Mouse (Mus musculus) hindbrain, embryonic 13.5 days (tissue): ENCODE results near the gene Gm43191. TPM values are rescaled to one million over a fixed set of nuclear protein-coding genes. Genes with fewer than 3 reads are reported as not detected.
"Not testable (repeated sequence)": the region's sequence is repeated elsewhere in the genome, so short reads cannot be mapped to it uniquely, and the experiment has no call there.

ENCODE experiments used
- ATAC-seq: fragments of 200-750 bp; cut with Nextera tagmentation; 2 replicates; pipeline ENCODE4 v1.8.0; 2017; ENCODE audit warnings: moderate TSS enrichment; ENCODE audit not compliant: low FRiP score
- H3K27ac ChIP-seq: fragments of 300-500 bp; sonication (generic); 2 replicates; pipeline ENCODE4 v1.5.1; 2015; ENCODE audit warnings: inconsistent platforms, mild to moderate bottlenecking, moderate library complexity
- H3K27me3 ChIP-seq: fragments of 300-500 bp; sonication (generic); 2 replicates; pipeline ENCODE4 v1.6.1; 2015; ENCODE audit warnings: mild to moderate bottlenecking, inconsistent platforms
- H3K36me3 ChIP-seq: fragments of 300-500 bp; sonication (generic); 2 replicates; pipeline ENCODE4 v1.6.1; 2015; ENCODE audit warnings: mild to moderate bottlenecking, inconsistent platforms
- H3K4me1 ChIP-seq: fragments of 300-500 bp; sonication (generic); replicated peaks from 2 replicates; pipeline ENCODE4 v1.6.1; 2015; ENCODE audit warnings: inconsistent platforms
- H3K4me2 ChIP-seq: fragments of 300-500 bp; sonication (generic); 2 replicates; pipeline ENCODE4 v1.6.1; 2015; ENCODE audit warnings: inconsistent platforms, mild to moderate bottlenecking, moderate library complexity
- H3K4me3 ChIP-seq: fragments of 300-500 bp; sonication (generic); 2 replicates; pipeline ENCODE4 v1.5.1; 2015; ENCODE audit warnings: mild to moderate bottlenecking, inconsistent platforms
- H3K9ac ChIP-seq: fragments of 300-500 bp; sonication (generic); 2 replicates; pipeline ENCODE4 v1.6.1; 2015; ENCODE audit warnings: mild to moderate bottlenecking, inconsistent platforms
- H3K9me3 ChIP-seq: fragments of 300-500 bp; sonication (generic); 2 replicates; pipeline ENCODE4 v1.6.1; 2016; ENCODE audit warnings: inconsistent platforms
- WGBS: fragments of 180-500 bp; shearing (Covaris S2); methylation state at CpG from one replicate; pipeline ENCODE4 v1.1.7; 2015; 5-methylcytosine and 5-hydroxymethylcytosine counted together
- polyA plus RNA-seq: library from polyadenylated mRNA; unstranded; fragments of >200 nt; fragmentation: Nextera tagmentation; extraction: Ambion mirVana; gene quantifications from 2 replicates; pipeline ENCODE4 v1.2.1, GENCODE M21; 2015

The Gm43191 gene
- polyA plus RNA-seq, 1 experiment from 2014 or later: 0.68 TPM

- no peaks in the 10 kb centered on the region for H3K27me3 ChIP-seq
- ATAC-seq: no peak
- H3K4me3 ChIP-seq: no peak overlapping the region
- H3K9me3 ChIP-seq: no peaks in the 10 kb centered on the region
- H3K36me3 ChIP-seq: no peaks in the 10 kb centered on the region
- WGBS: 88% methylated on average over 5 of the region's 5 CpGs
- no peaks in the 10 kb centered on the region for H3K4me1 ChIP-seq
- no peak overlapping the region for H3K9ac ChIP-seq
- no peak overlapping the region for H3K4me2 ChIP-seq
- no peak overlapping the region for H3K27ac ChIP-seq
Measured at GRCm38 (mm10) chr3:116703835-116704234, 22.8 kb upstream of the Gm43191 start.

DNA sequence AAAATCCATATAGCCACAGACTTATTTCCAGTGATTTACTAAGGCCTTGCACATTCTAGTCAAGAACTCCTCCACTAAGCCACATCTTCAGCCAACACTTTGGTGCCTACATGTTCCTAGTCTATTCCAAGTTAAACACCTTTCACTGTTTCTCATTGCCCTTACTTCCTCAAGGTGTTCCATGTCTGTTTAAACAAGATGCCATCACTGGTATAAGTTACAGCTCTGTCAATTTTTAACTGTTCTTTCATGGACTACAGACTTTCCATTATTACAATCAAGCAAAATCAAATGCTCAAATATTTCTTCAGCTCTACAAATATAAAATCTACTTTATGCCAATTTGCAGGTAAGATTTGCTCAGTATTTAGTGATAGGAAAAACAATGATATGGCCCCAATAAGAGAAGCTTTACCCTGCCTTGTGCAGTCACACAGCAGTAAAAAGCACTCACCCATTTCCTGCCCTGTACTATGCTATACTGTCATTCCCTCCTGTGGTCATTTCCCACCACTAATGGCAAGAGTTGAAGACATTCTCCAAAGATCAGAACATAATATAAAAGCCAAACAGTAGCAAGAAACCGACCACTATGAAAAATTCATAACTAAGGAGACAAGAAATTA, 21.7 kb upstream of the Gm43191 start:
- ATAC-seq: no peak

DNA sequence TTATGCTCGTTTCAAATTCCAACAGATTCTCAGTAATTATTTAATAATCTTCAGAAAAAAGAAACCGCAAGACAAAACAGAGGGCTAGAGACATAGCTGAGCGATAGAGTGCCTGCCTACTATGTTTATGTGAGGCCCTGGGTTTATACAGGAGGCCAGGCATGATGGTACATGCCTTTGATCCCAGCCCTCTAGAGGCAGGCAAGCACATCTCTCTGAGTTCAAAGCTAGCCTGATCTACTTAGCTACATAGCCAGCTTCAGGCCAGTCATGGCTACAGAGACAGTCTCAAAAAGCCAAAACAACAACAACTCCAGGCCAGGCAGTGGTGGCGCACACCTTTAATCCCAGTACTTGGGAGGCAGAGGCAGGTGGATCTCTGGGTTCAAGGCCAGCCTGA, 20.5 kb upstream of the Gm43191 start:
- no peak overlapping the region for H3K9ac ChIP-seq
- H3K4me3 ChIP-seq: no peak overlapping the region
- H3K9me3 ChIP-seq: no peaks in the 10 kb centered on the region
- H3K4me1 ChIP-seq: no peaks in the 10 kb centered on the region
- no peaks in the 10 kb centered on the region for H3K36me3 ChIP-seq
- no peak overlapping the region for H3K27ac ChIP-seq
- 97% methylated on average over 4 of the region's 4 CpGs for WGBS
- H3K4me2 ChIP-seq: no peak overlapping the region
- H3K27me3 ChIP-seq: no peaks in the 10 kb centered on the region
- no peak for ATAC-seq

More for the DNA sequence above, 21.7 kb upstream of the Gm43191 start:
- Histone ChIP-seq H3K36me3 (no peaks in the 10 kb centered on the region), H3K4me2 (no peak overlapping the region), H3K9ac (no peak overlapping the region), H3K27me3 (no peaks in the 10 kb centered on the region), H3K9me3 (no peaks in the 10 kb centered on the region), H3K4me3 (no peak overlapping the region), H3K4me1 (no peaks in the 10 kb centered on the region), H3K27ac (no peak overlapping the region)
- WGBS: 91% methylated on average over 1 of the region's 1 CpGs

GRCm38 (mm10) chr3:116698786-116699185, 17.7 kb upstream of the Gm43191 start:
- no peaks in the 10 kb centered on the region for H3K4me1 ChIP-seq
- H3K27ac ChIP-seq: no peak overlapping the region
- ATAC-seq: no peak
- no peak overlapping the region for H3K4me3 ChIP-seq
- no peak overlapping the region for H3K4me2 ChIP-seq
- WGBS: 80% methylated on average over 2 of the region's 2 CpGs
- H3K36me3 ChIP-seq: no peaks in the 10 kb centered on the region
- no peaks in the 10 kb centered on the region for H3K27me3 ChIP-seq
- no peaks in the 10 kb centered on the region for H3K9me3 ChIP-seq
- H3K9ac ChIP-seq: no peak overlapping the region

GRCm38 (mm10) chr3:116695666-116695985, 14.6 kb upstream of the Gm43191 start:
- Histone ChIP-seq H3K9me3 (no peaks in the 10 kb centered on the region), H3K36me3 (peaks cover 3% of the 10 kb centered on the region; the same call in 1 of the 2 replicates), H3K4me3 (no peak overlapping the region), H3K4me1 (no peaks in the 10 kb centered on the region), H3K27ac (no peak overlapping the region), H3K27me3 (no peaks in the 10 kb centered on the region), H3K9ac (no peak overlapping the region), H3K4me2 (no peak overlapping the region)
- WGBS: 88% methylated on average over 2 of the region's 2 CpGs
- no peak for ATAC-seq

- ATAC-seq: no peak
- Histone ChIP-seq H3K27ac (no peak overlapping the region), H3K36me3 (peaks cover 3% of the 10 kb centered on the region; the same call in 1 of the 2 replicates), H3K4me1 (no peaks in the 10 kb centered on the region), H3K4me3 (no peak overlapping the region), H3K27me3 (no peaks in the 10 kb centered on the region), H3K9me3 (no peaks in the 10 kb centered on the region), H3K4me2 (no peak overlapping the region), H3K9ac (no peak overlapping the region)
- 90% methylated on average over 8 of the region's 8 CpGs for WGBS
Measured at GRCm38 (mm10) chr3:116694955-116695665, 14.1 kb upstream of the Gm43191 start.

GRCm38 (mm10) chr3:116694312-116694711, 13.3 kb upstream of the Gm43191 start:
- WGBS: 93% methylated on average over 3 of the region's 3 CpGs
- Histone ChIP-seq H3K4me3 (no peak overlapping the region), H3K27me3 (no peaks in the 10 kb centered on the region), H3K4me1 (no peaks in the 10 kb centered on the region), H3K9ac (no peak overlapping the region), H3K36me3 (peaks cover 3% of the 10 kb centered on the region; the same call in 1 of the 2 replicates), H3K9me3 (no peaks in the 10 kb centered on the region), H3K4me2 (no peak overlapping the region), H3K27ac (no peak overlapping the region)
- no peak for ATAC-seq

GRCm38 (mm10) chr3:116664281-116664680, 16.8 kb downstream of the Gm43191 start:
- peaks cover 19% of the 10 kb centered on the region for H3K4me1 ChIP-seq
- not testable (repeated sequence) for H3K9ac ChIP-seq, ATAC-seq, H3K27me3 ChIP-seq, H3K9me3 ChIP-seq, H3K27ac ChIP-seq, H3K36me3 ChIP-seq, H3K4me3 ChIP-seq, H3K4me2 ChIP-seq
- WGBS: 91% methylated on average over 9 of the region's 9 CpGs

DNA sequence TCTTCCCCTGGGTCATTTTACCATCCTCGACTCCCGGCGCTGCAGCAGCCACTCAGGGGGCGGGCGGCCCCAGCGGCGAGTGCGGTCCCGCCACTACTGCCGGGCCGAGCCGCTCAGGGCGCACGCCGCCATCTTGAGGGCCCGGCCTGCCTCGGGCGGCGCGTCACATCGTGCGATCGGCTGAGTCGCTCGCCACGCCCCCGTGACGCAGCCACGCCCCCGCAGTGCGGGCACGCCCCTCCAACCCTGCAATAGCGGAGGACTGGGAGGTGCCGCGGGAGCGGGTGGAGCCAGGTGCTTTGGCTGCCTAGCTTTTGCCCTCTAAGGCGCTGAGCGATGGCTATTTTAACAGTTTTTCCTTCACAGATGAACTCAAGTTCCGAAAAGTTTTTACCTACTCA, 18.6 kb downstream of the Gm43191 start, which contains the start of gene Mfsd14a:
Gene Mfsd14a (minus strand): TSS at position 215 of the 401 bp plus-strand sequence.
- Histone ChIP-seq H3K27ac (peak within 1 kb of the TSS; percentile 97), H3K27me3 (no peaks in the 10 kb centered on the region), H3K4me1 (peaks cover 34% of the 10 kb centered on the region), H3K9me3 (no peaks in the 10 kb centered on the region), H3K4me3 (peak within 1 kb of the TSS; percentile 94), H3K4me2 (peak within 1 kb of the TSS; percentile 64), H3K9ac (peak within 1 kb of the TSS; percentile 96), H3K36me3 (no peaks in the 10 kb centered on the region)
- peak; percentile 99 for ATAC-seq
- under 1% methylated on average over 39 of the region's 39 CpGs for WGBS

- Histone ChIP-seq H3K4me1 (peaks cover 40% of the 10 kb centered on the region), H3K4me2 (peak overlapping the region; percentile 64), H3K27ac (peak overlapping the region; percentile 97), H3K27me3 (no peaks in the 10 kb centered on the region), H3K9ac (peak overlapping the region; percentile 96), H3K36me3 (no peaks in the 10 kb centered on the region), H3K9me3 (no peaks in the 10 kb centered on the region), H3K4me3 (peak overlapping the region; percentile 94)
- peak; percentile 91 for ATAC-seq
- WGBS: 0% methylated on average over 59 of the region's 68 CpGs
Measured at GRCm38 (mm10) chr3:116661870-116662414, 19.1 kb downstream of the Gm43191 start.

DNA sequence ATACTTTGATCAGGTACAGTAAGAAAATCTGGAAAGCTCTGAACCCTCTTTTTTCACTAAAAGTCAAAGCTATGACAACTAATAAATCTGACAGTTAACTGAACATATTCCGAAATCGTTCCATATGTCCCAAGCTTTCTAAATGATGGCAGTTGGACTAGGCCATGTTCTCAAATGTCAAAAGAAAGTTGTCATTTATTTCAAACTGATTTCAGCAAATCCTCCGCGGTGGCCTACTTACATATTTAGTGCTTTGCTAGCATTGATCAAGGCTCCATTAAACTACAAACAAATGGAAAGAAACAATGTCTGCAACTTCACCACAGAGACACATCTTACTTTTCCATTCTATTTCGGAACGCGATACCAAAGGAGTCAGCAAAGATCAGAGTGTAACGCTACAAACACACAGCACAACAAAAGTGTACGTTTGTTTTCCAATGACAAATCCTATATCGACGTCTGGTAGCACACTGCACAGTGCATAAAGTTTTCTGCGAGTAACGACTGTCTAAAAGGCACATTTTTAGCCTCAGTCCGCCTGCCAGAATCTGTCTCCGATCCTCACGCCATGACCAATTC, 19.7 kb downstream of the Gm43191 start:
- H3K27me3 ChIP-seq: no peaks in the 10 kb centered on the region
- no peaks in the 10 kb centered on the region for H3K36me3 ChIP-seq
- H3K9ac ChIP-seq: peak overlapping the region; percentile 96
- H3K4me3 ChIP-seq: peak overlapping the region; percentile 94
- H3K9me3 ChIP-seq: no peaks in the 10 kb centered on the region
- H3K4me1 ChIP-seq: peaks cover 45% of the 10 kb centered on the region
- peak overlapping the region; percentile 64 for H3K4me2 ChIP-seq
- WGBS: 8% methylated on average over 16 of the region's 16 CpGs
- no peak for ATAC-seq
- peak overlapping the region; percentile 97 for H3K27ac ChIP-seq

DNA sequence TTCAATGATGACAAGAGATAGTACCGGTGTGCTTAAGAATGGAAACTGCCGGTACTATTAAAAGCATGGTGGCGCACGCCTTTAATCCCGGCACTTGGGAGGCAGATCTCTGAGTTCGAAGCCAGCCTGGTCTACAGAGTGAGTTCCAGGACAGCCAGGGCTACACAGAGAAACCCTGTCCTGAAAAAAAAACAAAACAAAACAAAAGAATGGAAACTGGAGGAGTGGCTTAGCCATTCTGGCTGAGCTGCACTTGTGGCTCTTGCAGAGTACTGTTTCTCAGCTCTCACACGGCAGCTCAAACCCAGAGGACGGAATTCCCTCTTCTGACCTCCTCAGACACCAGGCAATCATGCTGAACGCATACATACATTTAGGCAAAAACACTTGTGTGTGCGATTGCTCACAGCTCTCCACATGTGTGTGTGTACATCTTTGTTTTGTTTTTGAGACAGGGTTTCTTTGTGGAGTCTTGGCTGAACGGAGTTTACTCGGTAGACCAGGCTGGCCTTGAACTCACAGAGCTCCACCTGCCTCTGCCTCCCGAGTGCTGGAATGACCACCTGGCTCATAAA, 21.1 kb downstream of the Gm43191 start:
- no peaks in the 10 kb centered on the region for H3K27me3 ChIP-seq
- H3K4me1 ChIP-seq: peaks cover 45% of the 10 kb centered on the region
- no peaks in the 10 kb centered on the region for H3K9me3 ChIP-seq
- H3K4me3 ChIP-seq: no peak overlapping the region
- peak overlapping the region; percentile 20; the same call in 1 of the 2 replicates for H3K4me2 ChIP-seq
- H3K9ac ChIP-seq: no peak overlapping the region
- no peak for ATAC-seq
- H3K36me3 ChIP-seq: no peaks in the 10 kb centered on the region
- 83% methylated on average over 13 of the region's 13 CpGs for WGBS
- H3K27ac ChIP-seq: no peak overlapping the region
